Mouse (Mus musculus) embryonic facial prominence, embryonic 12.5 days (tissue): Measurements from ENCODE around the gene Nid2. TPM values are rescaled to one million over a fixed set of nuclear protein-coding genes. Genes with fewer than 3 reads are reported as not detected.

Experiments used
- ATAC-seq: fragments of 200-750 bp; cut with Nextera tagmentation; 2 replicates; pipeline ENCODE4 v1.8.0; 2017; ENCODE audit not compliant: insufficient number of reproducible peaks, insufficient read depth, low FRiP score, low TSS enrichment
- H3K27ac ChIP-seq: fragments of 300-500 bp; sonication (generic); 2 replicates; pipeline ENCODE4 v1.5.1; 2016; ENCODE audit warnings: mild to moderate bottlenecking
- H3K27me3 ChIP-seq: fragments of 300-500 bp; sonication (generic); 2 replicates; pipeline ENCODE4 v1.6.1; 2016; ENCODE audit warnings: mild to moderate bottlenecking, moderate library complexity
- H3K36me3 ChIP-seq: fragments of 300-500 bp; sonication (generic); 2 replicates; pipeline ENCODE4 v1.6.1; 2016; ENCODE audit warnings: mild to moderate bottlenecking
- H3K4me1 ChIP-seq: fragments of 300-500 bp; sonication (generic); 2 replicates; pipeline ENCODE4 v1.6.1; 2016
- H3K4me2 ChIP-seq: fragments of 300-500 bp; sonication (generic); replicated peaks from 2 replicates; pipeline ENCODE4 v1.6.1; 2016; ENCODE audit warnings: mild to moderate bottlenecking, moderate library complexity
- H3K4me3 ChIP-seq: fragments of 300-500 bp; sonication (generic); 2 replicates; pipeline ENCODE4 v1.5.1; 2016; ENCODE audit warnings: mild to moderate bottlenecking
- H3K9ac ChIP-seq: fragments of 300-500 bp; sonication (generic); 2 replicates; pipeline ENCODE4 v1.6.1; 2016; ENCODE audit warnings: mild to moderate bottlenecking, moderate library complexity
- H3K9me3 ChIP-seq: fragments of 300-500 bp; sonication (generic); 2 replicates; pipeline ENCODE4 v1.6.1; 2016; ENCODE audit warnings: mild to moderate bottlenecking, moderate library complexity
- WGBS: fragments of 180-500 bp; shearing (Covaris S2); methylation state at CpG from one replicate; pipeline ENCODE4 v1.1.7; 2016; 5-methylcytosine and 5-hydroxymethylcytosine counted together
- polyA plus RNA-seq: library from polyadenylated mRNA; unstranded; fragments of >200 nt; fragmentation: Nextera tagmentation; extraction: Ambion mirVana; gene quantifications from 2 replicates; pipeline ENCODE4 v1.2.1, GENCODE M21; 2016

Gene Nid2
- polyA plus RNA-seq, 1 experiment from 2014 or later: 85.7 TPM

DNA sequence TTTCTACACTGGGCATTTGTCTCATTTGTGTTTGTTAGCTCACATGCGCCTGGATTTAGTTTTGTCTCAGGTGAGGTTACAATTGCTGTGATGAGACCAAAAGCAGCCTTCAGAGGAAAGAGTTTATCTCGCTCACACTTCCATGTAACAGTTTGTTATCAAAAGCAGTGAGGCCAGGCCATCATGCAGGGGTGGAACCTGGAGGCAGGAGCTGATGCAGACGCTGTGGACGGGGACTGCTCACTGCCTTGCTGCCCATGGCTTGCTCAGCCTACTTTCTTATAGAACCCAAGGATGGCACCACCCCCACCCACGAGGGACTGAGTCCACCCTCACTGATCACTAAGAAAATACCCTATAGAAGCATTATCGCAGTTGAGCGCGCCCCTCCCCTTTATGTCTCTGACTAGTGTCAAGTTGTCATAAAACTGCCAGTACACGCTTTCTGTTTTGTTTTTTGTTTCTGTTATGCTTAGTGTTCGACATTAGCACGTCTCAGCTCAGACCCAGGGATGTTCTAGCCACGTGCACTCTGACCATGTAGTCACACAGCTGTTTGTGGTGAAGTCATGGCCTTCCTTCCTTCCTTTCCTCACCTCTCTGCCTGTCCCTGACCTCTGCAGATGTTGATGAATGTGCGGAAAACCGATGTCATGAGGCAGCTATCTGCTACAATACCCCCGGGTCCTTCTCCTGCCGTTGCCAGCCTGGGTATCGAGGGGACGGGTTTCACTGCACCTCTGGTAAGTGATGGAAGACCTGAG is 45.7 kb downstream of the Nid2 start:
- H3K4me3 ChIP-seq: no peak overlapping the region
- no peak overlapping the region for H3K27ac ChIP-seq
- H3K9ac ChIP-seq: no peak overlapping the region
- no peaks in the 10 kb centered on the region for H3K4me1 ChIP-seq
- no peak for ATAC-seq
- H3K27me3 ChIP-seq: no peaks in the 10 kb centered on the region
- H3K36me3 ChIP-seq: peaks cover 38% of the 10 kb centered on the region
- WGBS: 84% methylated on average over 18 of the region's 18 CpGs
- H3K9me3 ChIP-seq: no peaks in the 10 kb centered on the region
- no peak overlapping the region for H3K4me2 ChIP-seq

DNA sequence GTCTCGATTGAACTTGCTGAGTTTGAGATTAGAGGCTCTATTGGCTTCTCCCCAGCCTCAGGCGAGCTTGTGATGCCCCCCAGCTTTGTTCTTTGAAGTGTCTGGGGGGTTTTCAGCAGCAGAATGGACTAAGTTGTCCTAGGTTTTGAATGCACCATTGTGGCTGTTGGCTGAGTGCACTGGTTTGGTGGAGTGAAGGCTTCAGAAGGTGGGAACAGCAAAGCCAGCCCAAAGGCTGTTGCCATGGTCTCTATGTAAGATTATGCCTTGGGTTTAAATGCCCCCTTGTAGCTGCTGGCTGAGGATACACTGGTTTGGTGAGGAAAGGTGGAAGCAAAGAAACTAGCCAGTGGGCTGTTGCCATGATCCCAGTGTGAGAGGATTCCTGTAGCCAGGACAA is 49.4 kb downstream of the Nid2 start:
- peaks cover 50% of the 10 kb centered on the region for H3K36me3 ChIP-seq
- no peak overlapping the region for H3K9ac ChIP-seq
- no peak overlapping the region for H3K4me3 ChIP-seq
- H3K4me2 ChIP-seq: no peak overlapping the region
- 32% methylated on average over 2 of the region's 2 CpGs for WGBS
- no peak for ATAC-seq
- H3K27me3 ChIP-seq: no peaks in the 10 kb centered on the region
- H3K9me3 ChIP-seq: no peaks in the 10 kb centered on the region
- H3K27ac ChIP-seq: no peak overlapping the region
- no peaks in the 10 kb centered on the region for H3K4me1 ChIP-seq

DNA sequence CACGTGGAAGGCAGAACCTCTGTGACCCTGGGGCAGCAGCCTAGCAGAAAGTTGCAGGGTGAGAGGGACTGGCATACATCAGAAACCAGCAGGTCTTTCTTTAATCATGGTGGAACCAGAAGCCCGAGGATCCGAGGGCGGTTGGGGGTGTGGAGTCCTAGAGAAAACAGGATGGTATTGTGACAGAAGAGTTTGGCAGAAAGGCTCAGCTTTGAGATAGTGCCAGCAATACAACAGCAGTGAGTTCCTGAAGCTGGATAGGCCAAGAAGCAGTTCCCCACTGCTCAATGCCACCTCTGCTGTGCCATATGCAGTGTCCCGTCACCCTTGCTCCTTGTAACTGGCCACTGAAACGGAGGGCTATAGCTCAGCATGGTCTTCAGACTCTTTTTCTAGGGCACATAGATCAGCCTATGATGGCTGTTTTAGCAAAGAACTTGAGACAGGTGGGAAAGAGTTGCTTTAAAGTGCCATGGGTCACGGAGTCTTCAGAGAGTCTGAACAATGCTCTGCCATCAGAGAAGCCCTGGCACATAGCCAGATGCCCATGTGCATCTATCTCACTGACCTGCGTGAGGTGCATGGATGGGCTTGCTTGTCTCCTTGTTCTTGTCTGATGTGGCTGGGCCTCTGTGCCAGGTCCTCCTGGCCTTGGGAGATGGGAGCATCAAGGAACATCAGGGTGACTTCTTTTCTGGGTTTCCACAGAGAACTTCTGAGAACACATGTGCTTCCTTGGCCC is 50.6 kb downstream of the Nid2 start:
- WGBS: 85% methylated on average over 8 of the region's 8 CpGs
- Histone ChIP-seq H3K4me1 (no peaks in the 10 kb centered on the region), H3K9ac (no peak overlapping the region), H3K27ac (no peak overlapping the region), H3K9me3 (no peaks in the 10 kb centered on the region), H3K27me3 (no peaks in the 10 kb centered on the region), H3K4me3 (no peak overlapping the region), H3K36me3 (peaks cover 49% of the 10 kb centered on the region), H3K4me2 (no peak overlapping the region)
- no peak for ATAC-seq

DNA sequence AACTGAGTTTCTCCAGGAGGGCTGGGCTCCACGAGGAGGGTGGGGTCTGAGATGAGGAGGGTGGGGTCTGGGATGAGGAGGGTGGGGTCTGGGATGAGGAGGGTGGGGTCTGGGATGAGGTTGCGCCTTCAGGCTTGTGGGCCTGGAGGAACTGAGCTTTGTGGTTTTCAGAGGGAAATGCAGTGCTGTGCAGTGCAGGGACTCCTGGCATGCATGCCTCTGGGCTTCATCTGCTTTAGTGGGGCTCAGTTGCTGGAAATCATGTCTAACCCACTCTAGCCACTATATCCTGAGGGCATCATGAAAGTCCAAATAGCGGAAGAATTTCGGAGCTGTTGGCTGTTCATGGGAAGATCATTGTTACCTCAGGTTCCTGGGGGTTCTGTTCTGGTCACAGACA is 52.2 kb downstream of the Nid2 start:
- no peak overlapping the region for H3K9ac ChIP-seq
- no peak for ATAC-seq
- H3K27me3 ChIP-seq: no peaks in the 10 kb centered on the region
- no peaks in the 10 kb centered on the region for H3K4me1 ChIP-seq
- no peaks in the 10 kb centered on the region for H3K9me3 ChIP-seq
- H3K4me3 ChIP-seq: no peak overlapping the region
- no peak overlapping the region for H3K4me2 ChIP-seq
- WGBS: 58% methylated on average over 4 of the region's 4 CpGs
- H3K36me3 ChIP-seq: peaks cover 35% of the 10 kb centered on the region
- H3K27ac ChIP-seq: no peak overlapping the region

DNA sequence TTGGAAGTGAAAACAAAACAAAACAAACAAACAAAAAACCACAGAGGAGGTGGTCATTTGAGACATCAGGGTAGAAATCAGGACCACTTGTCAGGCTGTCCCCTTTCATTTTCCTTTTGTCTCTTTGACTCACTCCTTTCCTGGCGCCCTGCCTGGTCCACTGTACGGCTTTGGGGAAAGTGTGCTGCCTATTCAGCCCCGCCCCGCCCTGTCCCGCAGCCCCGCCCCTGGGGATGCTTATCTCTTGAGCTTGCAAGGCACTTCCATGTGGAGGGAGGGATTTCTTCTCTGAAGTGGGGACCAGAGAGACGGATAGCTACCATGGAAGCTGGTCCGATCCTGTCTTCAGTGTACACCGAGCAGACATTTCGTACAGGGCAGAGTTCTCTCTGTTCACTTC is 52.6 kb downstream of the Nid2 start:
- H3K4me3 ChIP-seq: no peak overlapping the region
- no peak for ATAC-seq
- no peak overlapping the region for H3K9ac ChIP-seq
- H3K27ac ChIP-seq: no peak overlapping the region
- no peaks in the 10 kb centered on the region for H3K9me3 ChIP-seq
- H3K36me3 ChIP-seq: peaks cover 31% of the 10 kb centered on the region
- no peaks in the 10 kb centered on the region for H3K4me1 ChIP-seq
- H3K27me3 ChIP-seq: no peaks in the 10 kb centered on the region
- no peak overlapping the region for H3K4me2 ChIP-seq
- WGBS: 45% methylated on average over 10 of the region's 10 CpGs

DNA sequence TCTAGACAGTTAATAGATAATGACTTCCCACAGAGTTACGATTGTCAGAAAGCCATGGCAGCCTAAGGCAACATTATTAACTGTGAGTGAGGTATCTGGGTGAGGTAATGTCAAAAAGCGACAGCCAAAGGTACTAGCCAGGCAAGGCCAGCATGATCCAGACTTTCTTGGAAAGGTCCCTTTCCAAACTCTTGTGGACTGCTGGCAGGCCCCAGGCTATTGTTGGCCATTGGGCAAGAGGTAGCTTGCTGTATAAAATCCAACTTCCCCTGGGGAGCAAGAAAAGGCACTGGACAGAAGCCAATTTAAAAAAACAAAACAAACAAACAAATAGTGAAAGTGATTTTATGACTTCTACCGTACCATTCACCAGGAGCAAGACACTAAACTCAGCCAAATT is 56.3 kb downstream of the Nid2 start:
- Histone ChIP-seq H3K9me3 (no peaks in the 10 kb centered on the region), H3K9ac (no peak overlapping the region), H3K27ac (no peak overlapping the region), H3K4me1 (no peaks in the 10 kb centered on the region), H3K4me2 (no peak overlapping the region), H3K4me3 (no peak overlapping the region), H3K36me3 (peaks cover 35% of the 10 kb centered on the region), H3K27me3 (no peaks in the 10 kb centered on the region)
- WGBS: 88% methylated on average over 3 of the region's 3 CpGs
- no peak for ATAC-seq

DNA sequence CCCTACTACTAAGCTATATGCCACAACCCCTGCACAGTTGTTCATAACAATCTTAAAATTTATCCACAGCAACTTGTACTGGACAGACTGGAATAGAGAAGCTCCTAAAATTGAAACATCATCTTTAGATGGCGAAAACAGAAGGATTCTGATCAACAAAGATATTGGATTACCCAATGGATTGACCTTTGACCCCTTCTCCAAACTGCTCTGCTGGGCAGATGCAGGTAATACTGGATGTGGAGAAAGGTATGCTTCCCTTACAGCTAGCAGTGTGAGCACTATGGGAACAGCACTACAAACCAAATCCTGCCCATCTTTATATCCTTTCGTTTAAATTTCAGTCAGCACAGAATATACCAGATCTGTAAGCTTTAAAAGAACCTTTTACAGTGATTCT is 56.8 kb downstream of the Nid2 start:
- Histone ChIP-seq H3K27me3 (no peaks in the 10 kb centered on the region), H3K9me3 (no peaks in the 10 kb centered on the region), H3K27ac (no peak overlapping the region), H3K4me1 (no peaks in the 10 kb centered on the region), H3K4me2 (no peak overlapping the region), H3K4me3 (no peak overlapping the region), H3K36me3 (peaks cover 37% of the 10 kb centered on the region), H3K9ac (no peak overlapping the region)
- ATAC-seq: no peak
- 82% methylated on average over 2 of the region's 2 CpGs for WGBS

DNA sequence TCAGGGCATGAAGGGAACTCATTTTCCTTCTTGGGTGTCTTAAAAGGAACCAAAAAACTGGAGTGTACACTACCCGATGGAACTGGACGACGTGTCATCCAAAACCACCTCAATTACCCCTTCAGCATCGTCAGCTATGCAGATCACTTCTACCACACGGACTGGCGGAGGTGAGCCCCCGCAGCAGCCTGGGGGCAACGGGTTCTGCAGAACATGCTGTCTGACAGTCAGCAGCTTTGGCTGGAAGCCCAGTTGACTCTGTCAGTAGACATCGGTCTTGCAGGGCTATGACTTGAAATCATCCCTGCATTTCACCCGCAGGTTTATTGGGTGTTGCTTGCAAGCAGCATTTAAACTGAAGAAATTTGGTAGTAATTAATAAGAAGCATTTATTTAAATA is 58.9 kb downstream of the Nid2 start:
- H3K4me1 ChIP-seq: no peaks in the 10 kb centered on the region

DNA sequence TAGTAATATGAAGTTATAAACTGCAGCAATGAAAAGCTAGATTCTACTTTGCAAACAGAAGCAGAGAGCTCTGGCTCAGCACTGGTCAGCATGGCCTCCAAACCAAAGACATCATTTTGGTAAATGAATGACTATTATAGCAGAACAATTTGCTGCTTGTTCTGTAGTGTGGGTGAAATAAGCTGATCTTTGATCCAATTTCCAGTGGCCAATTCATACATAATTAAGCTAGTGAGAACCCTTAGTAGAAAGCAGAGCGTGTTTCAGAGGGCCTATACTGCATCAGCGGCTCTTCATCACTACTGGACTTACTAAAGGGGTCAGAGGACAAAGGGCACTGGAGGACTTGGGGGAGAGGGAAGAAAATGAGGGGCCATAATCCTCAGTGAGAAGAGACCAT is 62.0 kb downstream of the Nid2 start:
- H3K4me1 ChIP-seq: no peaks in the 10 kb centered on the region
- no peaks in the 10 kb centered on the region for H3K27me3 ChIP-seq
- no peak for ATAC-seq
- H3K36me3 ChIP-seq: peaks cover 63% of the 10 kb centered on the region
- H3K9ac ChIP-seq: no peak overlapping the region
- WGBS: 83% methylated on average over 2 of the region's 2 CpGs
- no peaks in the 10 kb centered on the region for H3K9me3 ChIP-seq
- no peak overlapping the region for H3K27ac ChIP-seq
- H3K4me2 ChIP-seq: no peak overlapping the region
- no peak overlapping the region for H3K4me3 ChIP-seq

More for the DNA sequence above, 58.9 kb downstream of the Nid2 start:
- Histone ChIP-seq H3K4me3 (no peak overlapping the region), H3K9ac (no peak overlapping the region), H3K4me2 (no peak overlapping the region), H3K27me3 (no peaks in the 10 kb centered on the region), H3K9me3 (no peaks in the 10 kb centered on the region), H3K36me3 (peaks cover 47% of the 10 kb centered on the region), H3K27ac (no peak overlapping the region)
- WGBS: 79% methylated on average over 10 of the region's 10 CpGs
- no peak for ATAC-seq

DNA sequence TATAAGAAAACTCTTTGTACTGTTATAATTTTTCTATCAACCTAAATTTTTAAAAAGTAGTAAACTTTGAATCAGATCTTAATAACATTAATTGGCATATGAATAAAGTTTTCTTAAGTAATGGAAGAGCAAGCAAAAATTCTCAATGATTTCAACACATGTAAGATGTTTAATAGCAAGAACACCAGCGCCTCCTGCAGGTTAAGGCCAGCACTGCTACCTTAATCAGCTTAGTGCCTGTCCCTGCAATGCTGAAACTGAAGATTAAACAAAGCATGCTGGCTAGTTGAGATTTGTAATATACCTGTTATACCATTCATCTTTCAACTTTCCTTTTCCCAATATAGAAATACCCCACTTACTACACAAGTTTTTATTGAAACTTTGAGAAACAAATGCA is 66.9 kb downstream of the Nid2 start:
- WGBS: 13% methylated on average over 1 of the region's 1 CpGs
- no peaks in the 10 kb centered on the region for H3K27me3 ChIP-seq
- H3K9ac ChIP-seq: no peak overlapping the region
- H3K4me3 ChIP-seq: no peak overlapping the region
- H3K4me1 ChIP-seq: peaks cover 5% of the 10 kb centered on the region; the same call in 1 of the 2 replicates
- peaks cover 59% of the 10 kb centered on the region for H3K36me3 ChIP-seq
- H3K9me3 ChIP-seq: no peaks in the 10 kb centered on the region
- H3K27ac ChIP-seq: no peak overlapping the region
- no peak for ATAC-seq
- no peak overlapping the region for H3K4me2 ChIP-seq

DNA sequence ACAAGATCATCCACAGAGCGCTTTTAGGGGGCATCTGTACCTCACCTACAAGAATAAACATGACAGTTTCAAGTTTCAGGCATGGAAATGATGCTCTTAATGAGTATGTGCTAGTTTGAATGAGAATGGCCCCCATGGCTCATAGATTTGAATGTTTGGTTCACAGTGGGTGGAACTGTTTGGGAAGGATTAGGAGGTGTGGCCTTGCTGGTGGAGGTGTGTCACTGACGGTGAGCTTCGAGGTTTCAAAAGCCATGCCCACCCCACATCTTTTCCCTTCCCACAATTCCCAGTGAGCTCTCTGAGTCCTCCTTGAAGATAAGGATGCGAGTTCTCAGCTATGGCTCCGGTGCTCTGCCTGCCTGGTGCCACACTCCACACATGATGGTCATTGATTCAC is 70.6 kb downstream of the Nid2 start:
- Histone ChIP-seq H3K27ac (no peak overlapping the region), H3K4me2 (no peak overlapping the region), H3K4me3 (no peak overlapping the region), H3K4me1 (peaks cover 8% of the 10 kb centered on the region; the same call in 1 of the 2 replicates), H3K27me3 (no peaks in the 10 kb centered on the region), H3K9ac (no peak overlapping the region), H3K9me3 (no peaks in the 10 kb centered on the region), H3K36me3 (peaks cover 29% of the 10 kb centered on the region)
- no peak for ATAC-seq
- WGBS: 96% methylated on average over 5 of the region's 5 CpGs
